Mouse (Mus musculus) cerebellum, adult 2 months (tissue): ENCODE data around the gene Lsm11.

Source experiments
- CTCF ChIP-seq: fragments of 200-500 bp; IDR thresholded peaks from 2 replicates; pipeline ENCODE4 v1.5.1; 2011; ENCODE audit warnings: low read depth, mild to moderate bottlenecking, control low read depth, low read length, moderate library complexity, borderline replicate concordance; ENCODE audit not compliant: insufficient read depth
- POLR2A ChIP-seq: fragments of 200-500 bp; IDR thresholded peaks from 2 replicates; pipeline ENCODE4 v1.6.1; 2011; ENCODE audit warnings: low read length, control low read depth, borderline replicate concordance; ENCODE audit not compliant: insufficient read depth

DNA sequence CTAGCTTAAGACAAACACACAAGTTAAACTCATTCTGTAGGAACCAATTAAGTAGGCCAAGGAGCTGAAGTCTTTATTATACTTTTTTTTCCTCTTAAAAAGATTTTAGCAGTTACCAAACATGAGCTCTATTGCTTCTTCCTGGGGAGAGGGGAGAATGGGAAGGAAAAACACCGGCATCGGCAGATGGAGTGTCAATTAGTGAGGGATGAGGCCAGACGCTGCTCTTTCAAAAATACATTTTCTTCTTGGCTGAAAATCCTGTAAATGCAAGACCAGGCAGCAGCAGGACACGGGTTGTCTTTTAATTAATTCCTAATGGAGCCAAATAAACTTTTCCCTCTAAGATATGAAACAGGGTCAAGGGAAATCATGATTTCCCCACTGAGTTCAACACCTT, 2.1 kb upstream of the Lsm11 start:
- TF ChIP-seq CTCF (no peak), POLR2A (no peak)
